Mouse (Mus musculus) MEL (cell line): ENCODE data around the gene Gm266.
A peak's percentile ranks its signal among the peaks of the same experiment; 100 is the strongest.

Source experiments
- CTCF ChIP-seq, 3 experiments: IDR thresholded peaks in 2 of 3; conservative IDR thresholded peaks in 1 of 3; 2 replicates each; pipeline ENCODE4 v1.5.1; 2011 to 2012; ENCODE audit warnings: low read length in 3 of 3, low read depth in 2 of 3, mild to moderate bottlenecking in 2 of 3, improper control_type of control experiment in 1 of 3, inconsistent platforms in 1 of 3, mixed read lengths in 1 of 3, moderate library complexity in 1 of 3; ENCODE audit not compliant: control insufficient read depth in 1 of 3, insufficient read depth in 1 of 3, poor library complexity in 1 of 3, severe bottlenecking in 1 of 3
- ELF1 ChIP-seq: IDR thresholded peaks from 2 replicates; pipeline ENCODE4 v1.6.1; 2014; ENCODE audit warnings: low read depth, mild to moderate bottlenecking, inconsistent platforms, low read length, improper control_type of control experiment, moderate library complexity
- SMC3 ChIP-seq: IDR thresholded peaks from 2 replicates; pipeline ENCODE4 v1.6.1; 2011; ENCODE audit warnings: low read depth, low read length, improper control_type of control experiment
- TBP ChIP-seq: IDR thresholded peaks from 2 replicates; pipeline ENCODE4 v1.8.0; 2011; ENCODE audit warnings: low read depth, low read length, improper control_type of control experiment

- no peak for TF ChIP-seq CTCF (IDR thresholded peaks at IDR 0.05 in 2 of 3, conservative IDR thresholded peaks at IDR 0.05 in 1 of 3; ENCODE audit: control insufficient read depth in 1 of 3, insufficient read depth in 1 of 3, low read depth in 2 of 3, low read length in 3 of 3, poor library complexity in 1 of 3, severe bottlenecking in 1 of 3)
- TF ChIP-seq SMC3 = no peak
- TF ChIP-seq TBP = peak; percentile 78
- peak; percentile 71; the same call in 1 of the 2 replicates for TF ChIP-seq ELF1
Measured at GRCm38 (mm10) chr12:111443011-111443870, 42.4 kb downstream of the Gm266 start.
